Comparison of ENCODE assay signal across 9 mouse cellular contexts in genomic region chr13:64447947-64448346, GRCm38 (mm10). TPM values are rescaled to one million over a fixed set of nuclear protein-coding genes. Genes with fewer than 3 reads are reported as not detected.
DNase-seq lines count a peak whose midpoint lies in the region; ATAC-seq and TF ChIP-seq lines count a peak whose summit lies in the region.
"Had no signal": no experiment of that assay in that cellular context is flagged by ENCODE, and none has a peak within 500 bp of the region (broad histone marks: within the 10 kb centered on the region; RNA-seq: fewer than 3 reads in every experiment).

No protein-coding gene starts in this region.

- no peak overlapping the region for H3K4me2 ChIP-seq in kidney, embryonic 16.5 days (replicated peaks; ENCODE audit: low read depth, low read length)
- no peak overlapping the region for H3K4me2 ChIP-seq in midbrain, embryonic 13.5 days (replicated peaks)
- H3K4me2 ChIP-seq: embryonic facial prominence, embryonic 15.5 days had no signal

- peaks cover 0 to 22% of the 10 kb centered on the region in 2 experiments; a peak in 2 of 4 replicates for H3K36me3 ChIP-seq in MEL (ENCODE audit: control insufficient read depth in 1 of 2, insufficient read depth in 2 of 2, low read length in 2 of 2)
- no peaks in the 10 kb centered on the region for H3K36me3 ChIP-seq in kidney, embryonic 16.5 days (ENCODE audit: insufficient read depth, low read length)
- H3K36me3 ChIP-seq in midbrain, embryonic 13.5 days = no peaks in the 10 kb centered on the region
- H3K36me3 ChIP-seq in heart, embryonic 10.5 days = no peaks in the 10 kb centered on the region
- H3K36me3 ChIP-seq: embryonic facial prominence, embryonic 15.5 days had no signal

- no peaks in the 10 kb centered on the region for H3K79me2 ChIP-seq in MEL (ENCODE audit: control insufficient read depth, insufficient read depth, low read length, poor library complexity)

- ATAC-seq in kidney, embryonic 16.5 days (ENCODE audit: low FRiP score, low TSS enrichment) = peak; percentile 67; the same call in 1 of the 2 replicates
- ATAC-seq in midbrain, embryonic 13.5 days = 0 out of 2 replicates have a peak, but pooled peaks have one; percentile 32

- peak; percentile 83 for TF ChIP-seq CTCF in layer of hippocampus, adult 2 months (conservative IDR thresholded peaks at IDR 0.05)
- peak; percentile 37 to 73 (median 67) for TF ChIP-seq CTCF in MEL (IDR thresholded peaks at IDR 0.05 in 2 of 3, conservative IDR thresholded peaks at IDR 0.05 in 1 of 3; ENCODE audit: control insufficient read depth in 1 of 3, insufficient read depth in 1 of 3, low read depth in 2 of 3, low read length in 3 of 3, poor library complexity in 1 of 3, severe bottlenecking in 1 of 3)
- peak; percentile 63 for TF ChIP-seq CTCF in cortical plate, adult 2 months (IDR thresholded peaks at IDR 0.05; ENCODE audit: extremely low read depth, insufficient read depth, low read length)

- peaks cover 17 to 23% of the 10 kb centered on the region in 2 experiments for H3K4me1 ChIP-seq in MEL (ENCODE audit: control insufficient read depth in 1 of 2, insufficient read depth in 2 of 2, low read length in 2 of 2)
- no peaks in the 10 kb centered on the region for H3K4me1 ChIP-seq in cortical plate, adult 2 months (ENCODE audit: control insufficient read depth, insufficient read depth, low read length)
- H3K4me1 ChIP-seq in kidney, embryonic 16.5 days (ENCODE audit: insufficient read depth, low read length) = no peaks in the 10 kb centered on the region
- H3K4me1 ChIP-seq in midbrain, embryonic 13.5 days (replicated peaks) = no peaks in the 10 kb centered on the region
- H3K4me1 ChIP-seq in heart, embryonic 10.5 days = no peaks in the 10 kb centered on the region; the same call in 1 of the 2 replicates
- H3K4me1 ChIP-seq: embryonic facial prominence, embryonic 15.5 days had no signal

- TF ChIP-seq POLR2A in MEL (IDR thresholded peaks at IDR 0.05; ENCODE audit: control insufficient read depth in 1 of 2, insufficient read depth in 1 of 2, low read depth in 1 of 2, low read length in 2 of 2, poor library complexity in 1 of 2) = no peak
- TF ChIP-seq POLR2A in cortical plate, adult 2 months (IDR thresholded peaks at IDR 0.05; ENCODE audit: extremely low read depth, insufficient read depth, low read length) = no peak

- DNase-seq in layer of hippocampus, adult 2 months (ENCODE audit: low spot score in 2 of 2) = no peak
- DNase-seq in layer of hippocampus, postnatal 36 days = no peak
- peak; percentile 59 for DNase-seq in MEL (ENCODE audit: low read depth, low spot score)
- DNase-seq in heart, embryonic 10.5 days (ENCODE audit: low spot score) = no peak

- H3K27ac ChIP-seq in layer of hippocampus, adult 2 months = no peak overlapping the region
- H3K27ac ChIP-seq in MEL (ENCODE audit: control insufficient read depth, low read depth, low read length) = no peak overlapping the region
- no peak overlapping the region for H3K27ac ChIP-seq in cortical plate, adult 2 months (ENCODE audit: insufficient read depth, low read length)
- H3K27ac ChIP-seq in kidney, embryonic 16.5 days (ENCODE audit: low read length) = no peak overlapping the region
- no peak overlapping the region for H3K27ac ChIP-seq in midbrain, embryonic 13.5 days
- no peak overlapping the region for H3K27ac ChIP-seq in heart, embryonic 10.5 days
- H3K27ac ChIP-seq: embryonic facial prominence, embryonic 15.5 days had no signal

- 5% methylated on average over 1 of the region's 1 CpGs for WGBS in kidney, embryonic 16.5 days
- 0% methylated on average over 1 of the region's 1 CpGs for WGBS in midbrain, embryonic 13.5 days
- 0% methylated on average over 1 of the region's 1 CpGs for WGBS in heart, embryonic 10.5 days

- no peaks in the 10 kb centered on the region for H3K27me3 ChIP-seq in MEL (ENCODE audit: control insufficient read depth in 1 of 2, insufficient read depth in 2 of 2, low read length in 2 of 2)
- peaks cover 4% of the 10 kb centered on the region; the same call in 1 of the 2 replicates for H3K27me3 ChIP-seq in kidney, embryonic 16.5 days (ENCODE audit: insufficient read depth, low read length)
- no peaks in the 10 kb centered on the region for H3K27me3 ChIP-seq in midbrain, embryonic 13.5 days
- H3K27me3 ChIP-seq in heart, embryonic 10.5 days (ENCODE audit: insufficient read depth, poor library complexity, severe bottlenecking) = no peaks in the 10 kb centered on the region
- H3K27me3 ChIP-seq: embryonic facial prominence, embryonic 15.5 days had no signal

- H3K9me3 ChIP-seq in MEL (replicated peaks; ENCODE audit: insufficient read depth, low read length) = no peaks in the 10 kb centered on the region
- no peaks in the 10 kb centered on the region for H3K9me3 ChIP-seq in kidney, embryonic 16.5 days (ENCODE audit: low read length)
- no peaks in the 10 kb centered on the region for H3K9me3 ChIP-seq in midbrain, embryonic 13.5 days
- no peaks in the 10 kb centered on the region for H3K9me3 ChIP-seq in heart, embryonic 10.5 days
- H3K9me3 ChIP-seq: embryonic facial prominence, embryonic 15.5 days had no signal

- no peak overlapping the region for H3K4me3 ChIP-seq in layer of hippocampus, adult 2 months
- no peak overlapping the region for H3K4me3 ChIP-seq in MEL (ENCODE audit: control insufficient read depth in 1 of 2, insufficient read depth in 1 of 2, low read depth in 2 of 2, low read length in 2 of 2)
- no peak overlapping the region for H3K4me3 ChIP-seq in cortical plate, adult 2 months (ENCODE audit: insufficient read depth, low read length)
- H3K4me3 ChIP-seq in kidney, embryonic 16.5 days (ENCODE audit: low read length) = no peak overlapping the region
- H3K4me3 ChIP-seq in midbrain, embryonic 13.5 days (replicated peaks) = no peak overlapping the region
- H3K4me3 ChIP-seq in heart, embryonic 10.5 days = no peak overlapping the region
- H3K4me3 ChIP-seq: embryonic facial prominence, embryonic 15.5 days had no signal

- 0 out of 4 replicates have a peak, but pooled peaks of 1 of the 2 experiments have one; percentile 4 for TF ChIP-seq EP300 in MEL (IDR thresholded peaks at IDR 0.05; ENCODE audit: low read depth in 1 of 2, low read length in 2 of 2)

- TF ChIP-seq RAD21 in MEL (IDR thresholded peaks at IDR 0.05; ENCODE audit: low read depth, low read length) = peak; percentile 74

- no peak overlapping the region for H3K9ac ChIP-seq in MEL (ENCODE audit: control insufficient read depth, low read depth, low read length, poor library complexity, severe bottlenecking)
- H3K9ac ChIP-seq in kidney, embryonic 16.5 days (replicated peaks; ENCODE audit: low read length) = no peak overlapping the region
- no peak overlapping the region for H3K9ac ChIP-seq in midbrain, embryonic 13.5 days (replicated peaks)
- H3K9ac ChIP-seq: embryonic facial prominence, embryonic 15.5 days had no signal

TF ChIP-seq in MEL, 35 proteins besides CTCF, POLR2A, EP300 and RAD21:
- no peak for TF ChIP-seq GATA1 (IDR thresholded peaks at IDR 0.05; ENCODE audit: low read depth, low read length)
- TF ChIP-seq HCFC1 (IDR thresholded peaks at IDR 0.05; ENCODE audit: low read depth, low read length) = no peak
- TF ChIP-seq CHD2 (IDR thresholded peaks at IDR 0.05; ENCODE audit: low read length) = no peak
- peak; percentile 59 for TF ChIP-seq ZC3H11A (IDR thresholded peaks at IDR 0.05; ENCODE audit: low read depth, low read length)
- 0 out of 2 replicates have a peak, but pooled peaks have one; percentile 9 for TF ChIP-seq MYC (IDR thresholded peaks at IDR 0.05; ENCODE audit: low read depth, low read length)
- no peak for TF ChIP-seq ZMIZ1 (IDR thresholded peaks at IDR 0.05; ENCODE audit: low read depth, low read length)
- no peak for TF ChIP-seq USF2 (IDR thresholded peaks at IDR 0.05; ENCODE audit: borderline replicate concordance in 1 of 2, insufficient read depth in 1 of 2, low read depth in 1 of 2, low read length in 2 of 2)
- no peak for TF ChIP-seq NRF1 (IDR thresholded peaks at IDR 0.05; ENCODE audit: insufficient read depth, low read depth, low read length, poor library complexity, severe bottlenecking)
- TF ChIP-seq TAL1 (IDR thresholded peaks at IDR 0.05; ENCODE audit: low read length) = no peak
- peak; percentile 70 for TF ChIP-seq SMC3 (IDR thresholded peaks at IDR 0.05; ENCODE audit: low read depth, low read length)
- no peak for TF ChIP-seq E2F4 (IDR thresholded peaks at IDR 0.05; ENCODE audit: borderline replicate concordance, low read depth, low read length)
- no peak for TF ChIP-seq ETS1 (IDR thresholded peaks at IDR 0.05; ENCODE audit: low read depth, low read length)
- TF ChIP-seq TCF12 (IDR thresholded peaks at IDR 0.05; ENCODE audit: low read depth, low read length) = no peak
TF ChIP-seq in MEL: peak in this region for 3.

RNA-seq across cellular contexts. Expression of gene Cdk20, which starts 15.8 kb away (rescaled TPM):
- total RNA-seq in layer of hippocampus, adult 2 months (2021) = 10 to 100 TPM; 10.4 to 12.0 TPM
- 10 to 100 TPM in 1 of 2 experiments, 1 to 10 TPM in 1; 9.7 to 12.6 TPM for total RNA-seq in layer of hippocampus, postnatal 36 days (2021)
- 3.4 and 3.6 TPM in 2 replicates for total RNA-seq in MEL (2012; rRNA removed)
- polyA plus RNA-seq in MEL (2012; ENCODE audit: insufficient read depth in 1 of 2, insufficient read length in 2 of 2, low read depth in 1 of 2, low replicate concordance in 2 of 2, missing spikeins in 1 of 2) = 1 to 10 TPM in 1 of 2 experiments, not detected in 1; 9.3 TPM
- polyA plus RNA-seq in cortical plate, adult 2 months (2012; rRNA removed) = 13.1 and 13.5 TPM in 2 replicates
- 12.8 and 14.5 TPM in 2 replicates for polyA plus RNA-seq in kidney, embryonic 16.5 days (2015; fragmentation: Nextera tagmentation; extraction: Ambion mirVana)
- polyA plus RNA-seq in midbrain, embryonic 13.5 days (2015; fragmentation: Nextera tagmentation; extraction: Ambion mirVana) = 16.6 and 19.4 TPM in 2 replicates
- 4.1 and 6.2 TPM in 2 replicates for polyA plus RNA-seq in heart, embryonic 10.5 days (2016; fragmentation: Nextera tagmentation; extraction: Ambion mirVana)

RNA-seq across cellular contexts. Expression of gene Fam240b, which starts 49.6 kb away (rescaled TPM):
- not detected for total RNA-seq in layer of hippocampus, adult 2 months (2021)
- total RNA-seq in layer of hippocampus, postnatal 36 days (2021) = not detected
- total RNA-seq in MEL (2012; rRNA removed) = not detected in 2 replicates
- not detected for polyA plus RNA-seq in MEL (2012; ENCODE audit: insufficient read depth in 1 of 2, insufficient read length in 2 of 2, low read depth in 1 of 2, low replicate concordance in 2 of 2, missing spikeins in 1 of 2)
- not detected in 2 replicates for polyA plus RNA-seq in cortical plate, adult 2 months (2012; rRNA removed)
- 0.14 TPM in 1 of 2 replicates, not detected in the other for polyA plus RNA-seq in kidney, embryonic 16.5 days (2015; fragmentation: Nextera tagmentation; extraction: Ambion mirVana)
- polyA plus RNA-seq in midbrain, embryonic 13.5 days (2015; fragmentation: Nextera tagmentation; extraction: Ambion mirVana) = not detected in 2 replicates
- polyA plus RNA-seq in heart, embryonic 10.5 days (2016; fragmentation: Nextera tagmentation; extraction: Ambion mirVana) = not detected in 2 replicates
- polyA plus RNA-seq: embryonic facial prominence, embryonic 15.5 days; stomach, embryonic 14.5 days had no signal
